Mouse (Mus musculus) ES-E14 (cell line): Measurements from ENCODE around the gene Hps3. TPM values are rescaled to one million over a fixed set of nuclear protein-coding genes. Genes with fewer than 3 reads are reported as not detected.

Source experiments
- DNase-seq: peaks from one replicate; pipeline ENCODE4 v3.0.0-alpha.2; 2013; ENCODE audit warnings: low read depth, low spot score
- H3K27ac ChIP-seq: 2 replicates; pipeline ENCODE4 v1.5.1; 2012; ENCODE audit warnings: low read depth, mild to moderate bottlenecking, low read length, moderate library complexity, mixed read lengths; ENCODE audit not compliant: poor library complexity, insufficient read depth, severe bottlenecking
- H3K36me3 ChIP-seq: 2 replicates; pipeline ENCODE4 v1.6.1; 2012; ENCODE audit warnings: mild to moderate bottlenecking, low read length, moderate library complexity, mixed read lengths; ENCODE audit not compliant: control insufficient read depth, poor library complexity, insufficient read depth, severe bottlenecking
- H3K4me1 ChIP-seq, 2 experiments: fragments of 150-350 bp in 1 of 2; sonication (generic) in 1 of 2; 2 replicates each; pipeline ENCODE4 v1.6.1; 2012; ENCODE audit warnings: low read length in 2 of 2, mild to moderate bottlenecking in 1 of 2, mixed read lengths in 1 of 2; ENCODE audit not compliant: control insufficient read depth in 2 of 2, insufficient read depth in 2 of 2, poor library complexity in 1 of 2
- H3K4me3 ChIP-seq, 2 experiments: fragments of 150-350 bp in 1 of 2; sonication (generic) in 1 of 2; 2 replicates each; pipeline ENCODE4 v1.5.1; 2012; ENCODE audit warnings: low read length in 2 of 2, low read depth in 1 of 2, mild to moderate bottlenecking in 1 of 2, mixed read lengths in 1 of 2; ENCODE audit not compliant: insufficient read depth in 1 of 2, poor library complexity in 1 of 2, severe bottlenecking in 1 of 2
- H3K9ac ChIP-seq: 2 replicates; pipeline ENCODE4 v1.6.1; 2012; ENCODE audit warnings: low read depth, mild to moderate bottlenecking, low read length, mixed read lengths; ENCODE audit not compliant: poor library complexity, insufficient read depth, severe bottlenecking
- H3K9me3 ChIP-seq: fragments of 150-350 bp; sonication (generic); 2 replicates; pipeline ENCODE4 v1.6.1; 2012; ENCODE audit warnings: low read depth, mild to moderate bottlenecking, low read length; ENCODE audit not compliant: control insufficient read depth, insufficient read depth
- CHD2 ChIP-seq: IDR thresholded peaks from 2 replicates; pipeline ENCODE4 v1.6.1; 2014; ENCODE audit warnings: mild to moderate bottlenecking, low read depth, low read length, inconsistent platforms
- HCFC1 ChIP-seq: IDR thresholded peaks from 2 replicates; pipeline ENCODE4 v1.6.1; 2012; ENCODE audit warnings: low read length, inconsistent platforms, borderline replicate concordance; ENCODE audit not compliant: insufficient read depth
- MAFK ChIP-seq: IDR thresholded peaks from 2 replicates; pipeline ENCODE4 v1.6.1; 2014; ENCODE audit warnings: mild to moderate bottlenecking, low read depth, low read length, inconsistent platforms; ENCODE audit not compliant: insufficient read depth
- ZC3H11A ChIP-seq: IDR thresholded peaks from 2 replicates; pipeline ENCODE4 v1.6.1; 2012; ENCODE audit warnings: low read depth, mild to moderate bottlenecking, inconsistent platforms, low read length, borderline replicate concordance
- ZNF384 ChIP-seq: IDR thresholded peaks from 2 replicates; pipeline ENCODE4 v1.6.1; 2012; ENCODE audit warnings: low read depth, low read length, inconsistent platforms
- in situ Hi-C, 2 experiments: fragments of 600-800 bp; cut with MboI; formaldehyde crosslinking; loops; one replicate each; pipeline ENCODE4 v1.15.1; 2025; ENCODE audit warnings: low sequenced_read_pairs in 2 of 2, inconsistent platforms in 1 of 2; ENCODE audit not compliant: unreplicated experiment in 2 of 2
- total RNA-seq: library from RNA; depleted of rRNA; stranded (reverse); fragments of 300-350 nt; gene quantifications from 2 replicates; pipeline ENCODE4 v1.2.3, GENCODE M21; 2012

The Hps3 gene
- total RNA-seq, 1 experiment: 8.9 TPM

DNA sequence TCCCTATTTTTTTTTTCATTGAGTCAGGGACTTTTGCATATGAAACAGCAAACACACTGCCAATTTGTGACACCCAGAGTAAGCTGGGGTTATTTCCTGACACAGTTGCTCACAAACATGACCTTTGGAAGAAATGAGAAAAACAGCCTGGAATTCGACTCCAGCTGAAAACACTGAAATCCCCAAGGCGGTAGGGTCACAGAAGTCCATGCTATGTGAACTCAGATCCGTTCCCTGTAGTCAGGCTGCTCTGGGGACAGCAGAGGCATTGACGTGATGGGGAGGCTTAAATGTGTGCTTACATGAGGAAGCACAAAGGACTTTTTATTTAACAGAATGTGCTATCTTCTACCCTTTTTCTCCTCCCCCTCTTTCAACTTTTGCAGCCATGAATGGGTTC is 56.6 kb downstream of the Hps3 start:
- no peak for DNase-seq
- Histone ChIP-seq H3K9ac (no peak overlapping the region), H3K36me3 (no peaks in the 10 kb centered on the region), H3K27ac (no peak overlapping the region), H3K4me3 (no peak overlapping the region), H3K9me3 (no peaks in the 10 kb centered on the region), H3K4me1 (no peaks in the 10 kb centered on the region)
- in situ Hi-C loops: no loop called here
- TF ChIP-seq ZC3H11A (no peak), CHD2 (no peak), MAFK (no peak), ZNF384 (no peak), HCFC1 (no peak)

DNA sequence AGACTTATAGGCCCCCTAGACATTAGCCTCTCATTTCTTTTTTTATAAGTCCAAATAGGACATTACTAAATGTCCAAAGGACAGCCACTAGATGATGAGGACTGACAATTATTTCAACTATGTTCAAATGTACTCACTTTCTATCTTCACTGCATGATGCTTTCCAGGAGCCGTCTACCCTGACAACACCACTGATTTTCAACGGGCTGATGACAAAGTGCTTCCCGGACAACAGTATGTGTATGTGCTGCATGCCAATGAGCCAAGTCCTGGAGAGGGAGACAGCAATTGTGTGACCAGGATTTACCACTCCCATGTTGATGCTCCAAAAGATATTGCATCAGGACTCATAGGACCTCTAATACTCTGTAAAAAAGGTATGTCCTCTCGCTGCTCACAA is 69.0 kb downstream of the Hps3 start:
- Histone ChIP-seq H3K9ac (no peak overlapping the region), H3K27ac (no peak overlapping the region), H3K36me3 (no peaks in the 10 kb centered on the region), H3K4me3 (no peak overlapping the region), H3K9me3 (no peaks in the 10 kb centered on the region), H3K4me1 (no peaks in the 10 kb centered on the region)
- in situ Hi-C loops: no loop called here
- no peak for DNase-seq
- TF ChIP-seq MAFK (no peak), ZNF384 (no peak)

DNA sequence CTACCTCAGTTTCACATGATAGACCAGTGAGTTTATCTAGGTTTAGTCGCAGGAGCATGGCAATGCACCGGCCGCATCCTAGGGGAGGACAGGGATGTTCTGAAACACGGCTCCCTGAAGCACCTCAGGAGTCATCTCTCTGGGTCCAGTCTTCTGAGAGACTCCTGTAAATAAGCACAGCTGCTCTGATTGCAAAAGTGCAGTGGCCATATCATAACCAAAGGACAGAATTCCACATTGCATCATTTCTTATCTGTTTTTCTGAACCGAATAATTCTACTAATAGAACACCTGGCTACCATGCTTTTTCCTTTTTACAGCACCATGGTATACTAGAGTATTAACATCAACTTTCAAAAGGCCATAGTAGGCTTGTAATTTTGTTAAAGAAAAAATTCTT is 69.9 kb downstream of the Hps3 start:
- no peak overlapping the region for H3K9ac ChIP-seq
- no peak overlapping the region for H3K4me3 ChIP-seq
- in situ Hi-C loops: no loop called here
- no peak for DNase-seq
- H3K4me1 ChIP-seq: no peaks in the 10 kb centered on the region
- H3K9me3 ChIP-seq: no peaks in the 10 kb centered on the region
- no peak overlapping the region for H3K27ac ChIP-seq
- H3K36me3 ChIP-seq: no peaks in the 10 kb centered on the region
- TF ChIP-seq HCFC1: no peak
- no peak for TF ChIP-seq ZC3H11A
- no peak for TF ChIP-seq ZNF384
- no peak for TF ChIP-seq CHD2
- no peak for TF ChIP-seq MAFK

DNA sequence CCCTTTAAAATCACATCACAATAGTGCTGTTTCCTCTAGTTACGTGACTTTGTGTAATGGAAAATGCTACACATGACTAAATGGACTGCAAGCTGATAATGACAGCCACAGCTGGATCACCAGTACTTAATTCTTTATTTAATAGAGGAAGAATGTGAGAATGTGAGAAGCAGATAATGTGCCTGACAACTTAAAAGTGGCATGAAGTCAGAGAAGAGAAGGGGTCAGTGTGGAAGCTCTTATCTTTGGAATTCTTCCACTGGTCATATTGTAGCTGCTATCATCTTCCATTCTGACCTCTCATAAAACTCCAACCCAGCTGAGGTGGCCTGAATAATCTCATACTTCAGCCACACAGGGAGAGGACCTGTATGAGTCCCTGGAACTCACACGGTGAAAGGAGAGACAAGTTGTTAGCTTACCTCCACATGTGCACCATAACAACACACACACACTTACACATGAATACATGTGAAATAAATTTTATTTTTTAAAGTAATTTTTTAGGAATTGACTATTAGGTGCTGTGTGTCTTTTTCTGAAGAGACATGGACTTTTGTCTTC is 70.4 kb downstream of the Hps3 start:
- DNase-seq: no peak
- TF ChIP-seq ZNF384 (no peak), ZC3H11A (no peak), HCFC1 (no peak), MAFK (no peak), CHD2 (no peak)
- in situ Hi-C loops: no loop called here
- Histone ChIP-seq H3K36me3 (no peaks in the 10 kb centered on the region), H3K27ac (no peak overlapping the region), H3K9me3 (no peaks in the 10 kb centered on the region), H3K4me1 (no peaks in the 10 kb centered on the region), H3K4me3 (no peak overlapping the region), H3K9ac (no peak overlapping the region)

DNA sequence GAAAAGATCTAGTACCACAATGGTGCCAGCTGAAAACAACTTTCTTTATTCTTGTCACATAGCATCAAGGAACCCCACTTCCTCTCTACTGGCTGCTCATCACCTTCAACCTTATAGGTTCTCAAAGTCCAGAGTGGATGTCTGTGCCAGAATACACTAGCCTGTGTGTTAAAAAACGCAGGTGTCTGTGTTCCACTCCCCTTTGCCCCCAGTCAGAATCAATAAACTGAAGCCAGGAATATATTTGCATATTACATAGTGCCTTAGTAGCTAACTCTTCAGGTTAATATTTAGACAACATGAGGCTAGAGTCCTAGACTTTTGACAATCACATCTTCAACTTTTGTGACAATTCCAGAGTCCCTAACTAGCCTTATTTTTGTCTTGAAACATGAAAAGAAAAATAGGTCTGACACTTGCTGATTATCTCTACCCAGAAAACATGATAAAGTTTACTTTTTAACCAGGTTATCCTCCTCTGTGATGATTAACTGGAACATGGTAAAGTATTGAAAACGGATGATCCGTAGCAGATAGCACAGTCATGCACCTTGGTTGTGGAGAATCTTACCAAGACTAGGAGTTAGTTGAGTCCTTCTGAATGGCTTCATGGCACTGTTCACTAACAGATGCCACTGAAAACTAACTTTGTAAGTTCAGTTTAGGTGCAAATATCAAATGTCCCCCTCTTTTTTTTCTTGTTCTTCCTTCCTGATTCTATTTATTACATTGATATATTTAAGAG is 72.2 kb downstream of the Hps3 start:
- no peak overlapping the region for H3K9ac ChIP-seq
- no peaks in the 10 kb centered on the region for H3K36me3 ChIP-seq
- H3K4me1 ChIP-seq: no peaks in the 10 kb centered on the region
- H3K27ac ChIP-seq: no peak overlapping the region
- no peaks in the 10 kb centered on the region for H3K9me3 ChIP-seq
- H3K4me3 ChIP-seq: no peak overlapping the region
- DNase-seq: no peak
- in situ Hi-C loops: no loop called here
- no peak for TF ChIP-seq ZC3H11A
- TF ChIP-seq HCFC1: no peak
- TF ChIP-seq MAFK: no peak
- TF ChIP-seq ZNF384: no peak
